Mouse (Mus musculus): ENCODE measurements around the gene Ap1g1.
"Not testable (repeated sequence)": the region's sequence is repeated elsewhere in the genome, so short reads cannot be mapped to it uniquely, and the experiment has no call there.

The Ap1g1 gene

DNA sequence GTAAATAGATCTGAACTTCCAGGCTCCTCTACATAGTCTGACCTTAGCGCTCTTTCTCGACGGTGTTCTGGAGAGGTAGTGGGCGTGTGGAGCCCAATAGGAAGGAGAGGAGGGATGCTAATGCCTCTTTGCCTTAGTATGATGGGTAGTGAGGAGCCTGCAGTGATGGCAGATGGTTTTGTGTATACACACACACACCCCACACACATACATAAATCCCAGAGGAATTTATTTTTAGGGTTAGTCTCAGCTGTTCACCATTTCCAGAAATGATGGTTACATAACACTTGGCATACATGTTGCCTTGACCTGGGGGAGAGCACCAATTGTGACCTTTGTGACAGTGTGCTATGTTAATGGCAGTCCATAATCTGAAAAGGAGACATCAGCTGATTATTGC lies 87.2 kb downstream of the Ap1g1 start:
- DNase-seq (ENCODE audit: low read depth), result no peak

GRCm38 (mm10) chr8:109866690-109867089 lies 88.3 kb downstream of the Ap1g1 start:
- no peak for DNase-seq (ENCODE audit: low read depth)

DNA sequence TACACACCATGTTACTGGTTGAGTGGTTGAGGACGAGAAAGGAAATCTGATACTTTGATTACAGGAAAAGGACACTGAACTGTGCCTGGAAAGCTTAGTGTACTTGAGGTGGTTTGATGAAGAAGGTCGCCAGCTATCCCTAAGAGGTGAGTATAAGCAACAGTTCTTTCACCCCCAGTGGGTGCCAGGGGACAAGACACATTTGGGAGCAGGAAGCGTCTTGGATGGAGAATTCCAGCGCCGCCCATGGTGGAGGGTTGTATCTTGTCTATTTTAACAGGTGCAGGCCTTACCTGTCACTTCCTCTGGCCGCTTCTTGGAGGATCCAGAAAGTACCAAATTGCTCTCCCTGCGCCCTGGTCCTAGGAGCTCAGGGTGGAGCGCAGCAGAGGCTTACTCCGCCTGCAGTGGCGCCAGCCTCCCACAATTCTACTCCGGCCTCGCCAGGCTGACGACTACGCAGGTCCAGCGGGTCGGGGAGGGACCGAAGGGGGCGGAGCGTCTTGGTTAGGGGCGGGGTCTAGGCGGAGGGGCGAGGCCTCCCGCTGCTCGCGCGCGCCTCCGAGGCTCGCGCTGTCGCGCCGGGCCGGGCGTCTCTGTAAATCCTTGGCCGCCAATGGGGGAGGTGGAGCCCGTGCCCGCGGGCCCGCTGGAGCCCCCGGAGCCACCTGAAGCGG lies 89.8 kb downstream of the Ap1g1 start, which contains the start of gene Phlpp2:
Gene Phlpp2, plus strand, starts transcription at position 540 of the 677 bp plus-strand sequence.
- DNase-seq (ENCODE audit: low read depth), result peak; percentile 98

GRCm38 (mm10) chr8:109868680-109869361 lies 90.5 kb downstream of the Ap1g1 start:
- peak; percentile 66 for DNase-seq (ENCODE audit: low read depth)

GRCm38 (mm10) chr8:109871056-109871455 lies 92.7 kb downstream of the Ap1g1 start:
- no peak for DNase-seq (ENCODE audit: low read depth)

- not testable (repeated sequence) for DNase-seq (ENCODE audit: low read depth)
These were observed 95.4 kb downstream of the Ap1g1 start for GRCm38 (mm10) chr8:109873800-109874199.

DNA sequence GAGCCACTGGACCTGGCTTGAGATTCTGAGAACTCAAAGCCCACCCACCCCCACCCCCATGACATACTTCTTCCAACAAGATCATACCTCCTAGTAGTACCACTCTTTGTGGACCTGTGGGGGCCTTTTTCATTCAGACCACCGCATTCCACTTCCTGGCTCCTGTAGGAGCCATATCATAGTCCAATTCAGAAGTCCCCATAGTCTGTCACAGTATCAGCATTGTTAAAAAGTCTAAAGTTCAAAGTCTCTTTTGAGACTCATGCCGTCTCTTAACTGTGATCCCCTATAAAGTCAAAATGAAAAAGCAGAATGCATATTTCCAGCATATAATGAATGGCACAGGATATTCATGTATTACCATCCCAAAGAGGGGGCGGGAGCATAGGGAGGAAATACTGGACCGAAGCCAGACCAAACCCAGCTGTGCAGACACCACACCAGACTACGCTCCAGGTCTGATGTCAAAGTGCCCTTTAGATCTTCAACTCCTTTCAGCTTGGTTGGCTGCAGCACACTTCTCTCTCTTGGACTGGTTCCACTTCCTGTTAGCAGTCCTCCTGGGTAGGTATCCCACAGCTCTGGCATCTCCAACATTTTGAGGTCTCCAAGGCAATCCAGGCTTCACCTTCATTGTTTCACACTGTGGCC lies 101.8 kb downstream of the Ap1g1 start:
- no peak for DNase-seq (ENCODE audit: low read depth)

DNA sequence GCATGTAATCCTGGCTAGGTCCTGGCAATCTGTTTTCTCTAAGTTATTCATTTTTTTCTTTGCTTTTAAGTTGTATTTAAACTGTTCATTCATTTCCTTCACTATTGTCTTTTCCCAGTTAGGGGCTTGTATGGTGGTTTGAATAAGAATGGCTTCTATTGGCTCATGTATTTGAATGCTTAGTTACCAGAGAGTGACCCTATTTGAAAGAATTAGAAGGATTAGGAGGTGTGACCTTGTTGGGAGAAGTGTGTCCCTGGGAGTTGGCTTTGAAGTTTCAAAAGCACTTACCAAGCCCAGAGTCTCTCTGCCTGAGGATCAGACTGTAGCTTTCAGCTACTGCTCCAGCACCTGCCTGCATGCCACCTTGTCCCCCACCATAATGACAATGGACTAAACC lies 106.9 kb downstream of the Ap1g1 start:
- DNase-seq (ENCODE audit: low read depth), result no peak

DNA sequence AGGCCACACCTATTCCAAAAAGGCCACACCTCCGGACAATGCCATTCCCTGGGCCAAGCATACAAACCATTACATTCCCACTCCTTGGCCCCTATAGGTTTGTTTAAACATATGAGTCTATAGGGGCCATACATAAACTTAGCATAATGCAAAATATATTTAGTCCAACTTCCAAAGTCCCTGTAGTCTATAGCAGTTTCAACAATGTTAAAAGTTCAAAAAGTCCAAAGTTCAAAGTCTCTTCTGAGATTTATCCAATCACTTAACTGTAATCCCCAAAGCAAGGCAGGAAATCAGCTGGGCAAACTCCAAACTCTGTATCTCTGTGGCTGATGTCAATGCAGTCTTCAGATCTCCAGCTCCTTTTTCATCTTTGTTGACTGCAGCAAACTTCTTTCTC lies 110.9 kb downstream of the Ap1g1 start:
- no peak for DNase-seq (ENCODE audit: low read depth)

- DNase-seq (ENCODE audit: low read depth), result no peak
These were observed 112.6 kb downstream of the Ap1g1 start for GRCm38 (mm10) chr8:109890794-109891585.

DNA sequence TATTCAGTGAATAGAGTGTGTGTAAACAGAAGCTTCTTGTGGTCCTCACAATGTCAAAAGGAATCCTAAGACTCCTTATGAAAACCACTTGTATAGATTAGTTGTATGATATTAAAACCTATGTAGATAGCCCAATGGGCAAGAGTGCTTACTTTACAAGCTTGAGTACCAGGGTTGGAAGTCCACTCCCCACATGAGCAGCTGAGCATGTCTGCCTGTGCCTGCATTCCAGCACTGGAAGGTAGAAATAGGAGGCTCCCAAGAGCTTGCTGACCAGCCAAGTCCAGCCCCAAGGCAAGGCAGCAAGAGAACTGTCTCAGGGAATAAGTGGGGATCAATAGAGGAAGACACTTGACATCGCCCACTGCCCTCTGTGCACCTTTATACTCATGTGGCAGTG lies 116.3 kb downstream of the Ap1g1 start:
- no peak for DNase-seq (ENCODE audit: low read depth)

DNA sequence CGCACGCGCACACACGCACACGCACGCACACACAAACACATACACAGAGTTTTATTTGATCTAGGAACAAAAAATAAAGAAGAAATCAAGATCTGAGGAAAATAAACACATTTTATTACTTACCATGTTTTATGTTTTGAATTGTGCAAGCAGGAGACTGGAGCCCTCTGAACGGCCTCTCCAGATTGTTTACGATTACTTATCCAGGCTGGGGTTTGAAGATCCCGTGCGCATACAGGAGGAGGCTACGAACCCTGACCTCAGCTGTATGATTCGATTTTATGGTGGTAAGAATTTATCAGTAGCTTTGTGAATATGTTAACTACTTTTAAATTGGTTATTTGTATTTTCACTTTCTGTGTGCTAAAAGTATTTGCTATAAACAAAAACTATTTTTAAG lies 117.0 kb downstream of the Ap1g1 start:
- DNase-seq (ENCODE audit: low read depth), result no peak

- no peak for DNase-seq (ENCODE audit: low read depth)
These were observed 124.0 kb downstream of the Ap1g1 start for GRCm38 (mm10) chr8:109902379-109902778.

GRCm38 (mm10) chr8:109903909-109904469 lies 125.6 kb downstream of the Ap1g1 start:
- peak; percentile 57 for DNase-seq (ENCODE audit: low read depth)

DNA sequence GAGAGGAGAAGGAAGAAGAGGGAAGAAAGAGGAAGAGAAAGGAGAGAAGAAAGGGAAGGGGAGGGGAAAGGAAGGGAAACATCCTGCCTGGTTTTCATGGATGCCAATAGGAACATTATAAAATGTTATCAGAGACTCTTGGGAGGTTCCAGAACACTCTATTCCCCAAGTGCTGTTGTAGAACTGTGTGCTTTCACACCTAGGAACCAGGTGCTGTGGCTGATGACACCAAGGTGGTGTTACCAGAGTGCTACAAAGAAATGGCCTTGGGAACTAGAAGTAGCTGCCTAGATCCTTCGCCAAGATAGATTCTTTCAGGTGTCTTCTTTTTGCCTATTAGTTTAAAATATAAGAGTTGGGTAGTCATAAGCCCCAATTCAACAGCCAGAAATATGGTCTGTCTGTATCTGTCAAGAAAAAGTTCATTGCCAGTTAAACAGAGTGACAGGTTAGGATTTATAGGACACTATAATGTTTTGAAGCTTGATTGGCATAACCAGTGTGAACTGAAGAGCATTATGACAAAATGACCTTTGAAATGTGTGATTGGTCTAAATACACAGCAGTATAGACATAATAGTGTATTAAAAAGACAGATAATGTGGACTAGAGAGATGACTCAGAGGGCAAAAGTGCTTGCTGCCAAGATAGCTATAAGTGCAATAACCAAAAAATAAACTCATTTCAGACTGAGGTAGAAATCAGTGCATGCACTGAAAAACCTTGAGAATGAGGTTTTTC lies 126.7 kb downstream of the Ap1g1 start:
- peak; percentile 26 for DNase-seq (ENCODE audit: low read depth)

- DNase-seq (ENCODE audit: low read depth), result no peak
These were observed 128.6 kb downstream of the Ap1g1 start for GRCm38 (mm10) chr8:109906907-109907306.

DNA sequence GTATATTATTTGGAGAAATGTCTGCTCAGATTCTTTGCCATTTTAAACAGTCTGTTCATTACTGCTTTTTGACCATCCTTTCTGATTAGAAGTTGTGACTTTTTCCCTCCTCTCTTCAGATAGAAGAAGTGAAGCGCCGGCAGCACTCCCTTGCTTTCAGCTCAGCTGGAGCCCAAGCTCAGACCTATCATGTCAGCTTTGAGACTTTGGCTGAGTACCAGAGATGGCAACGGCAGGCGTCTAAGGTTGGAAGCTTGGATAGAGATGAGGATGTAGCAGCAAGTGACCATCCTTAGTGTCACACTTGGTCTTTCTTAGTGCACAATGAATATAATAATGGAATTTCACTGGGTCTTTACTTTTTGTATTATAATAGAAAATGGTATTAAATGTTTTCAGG lies 129.0 kb downstream of the Ap1g1 start:
- DNase-seq (ENCODE audit: low read depth), result no peak

Measured in NIH3T3 (cell line).